Mouse (Mus musculus) thymus, adult 18-20 months (tissue): ENCODE measurements around the gene Itgal.
"Not testable (repeated sequence)": the region's sequence is repeated elsewhere in the genome, so short reads cannot be mapped to it uniquely, and the experiment has no call there.

Experiments used
- DNase-seq, 2 experiments: peaks; one replicate each; pipeline ENCODE4 v3.0.0; 2022; ENCODE audit warnings: mixed read lengths in 2 of 2

The Itgal gene

GRCm38 (mm10) chr7:127280092-127280491, 16.0 kb upstream of the Itgal start:
- DNase-seq, result peak in 1 of 2 experiments; percentile 55

DNA sequence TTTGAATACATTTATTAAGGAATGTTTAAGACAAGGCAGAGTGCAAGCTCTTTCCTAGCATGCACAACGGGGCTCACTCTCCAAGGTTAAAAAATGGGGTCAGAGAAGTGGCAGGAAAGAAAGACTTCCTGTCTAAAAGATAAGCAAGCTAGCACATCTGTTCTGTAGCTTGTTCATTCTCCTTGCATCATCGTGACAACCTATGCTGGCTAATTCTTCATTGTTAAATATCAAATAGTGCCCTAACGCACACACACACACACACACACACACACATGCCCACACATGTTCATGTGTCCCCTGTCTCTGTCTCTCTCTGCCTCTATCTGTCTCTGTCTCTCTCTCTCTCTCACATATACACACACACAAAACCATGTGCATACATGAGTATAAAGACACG, 14.9 kb upstream of the Itgal start:
- no peak for DNase-seq

DNA sequence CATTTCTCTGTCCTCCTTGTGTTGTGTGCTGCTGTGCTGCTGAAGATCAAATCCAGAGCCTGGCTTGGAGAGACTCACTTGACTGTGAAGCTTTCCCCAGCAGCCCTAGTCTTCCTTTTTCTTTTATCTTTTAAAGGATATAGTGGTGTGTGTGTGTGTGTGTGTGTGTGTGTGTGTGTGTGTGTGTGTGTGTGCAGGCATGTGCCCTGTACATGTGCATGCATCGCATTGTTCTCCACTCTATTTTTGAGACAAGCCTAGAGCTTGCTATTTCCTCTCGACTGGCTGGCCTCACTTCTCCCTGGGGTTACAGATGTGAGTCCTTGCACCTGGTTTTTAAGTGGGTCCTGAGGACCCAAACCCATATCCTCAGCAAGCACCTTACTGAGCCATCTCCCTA, 13.9 kb upstream of the Itgal start:
- DNase-seq, result peak in 1 of 2 experiments; percentile 50

DNA sequence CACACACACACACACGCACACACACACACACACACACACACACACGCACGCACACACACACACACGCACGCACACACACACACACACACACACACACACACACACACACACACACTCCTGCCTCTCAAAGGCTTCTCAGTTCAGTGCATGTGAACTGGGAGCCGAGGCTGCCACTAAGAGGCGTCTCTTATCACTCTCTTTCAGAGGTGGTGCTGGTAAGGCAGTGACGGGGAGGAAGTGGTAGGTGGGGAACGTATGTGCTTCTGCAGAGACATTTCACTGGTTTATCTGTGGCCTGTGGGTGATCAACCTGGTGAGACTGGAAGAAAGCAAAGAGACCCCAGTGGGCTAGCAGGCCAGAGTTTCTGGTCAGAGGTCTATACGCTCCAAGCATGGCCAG, 10.9 kb upstream of the Itgal start:
- DNase-seq, result peak in 1 of 2 experiments; percentile 72

DNA sequence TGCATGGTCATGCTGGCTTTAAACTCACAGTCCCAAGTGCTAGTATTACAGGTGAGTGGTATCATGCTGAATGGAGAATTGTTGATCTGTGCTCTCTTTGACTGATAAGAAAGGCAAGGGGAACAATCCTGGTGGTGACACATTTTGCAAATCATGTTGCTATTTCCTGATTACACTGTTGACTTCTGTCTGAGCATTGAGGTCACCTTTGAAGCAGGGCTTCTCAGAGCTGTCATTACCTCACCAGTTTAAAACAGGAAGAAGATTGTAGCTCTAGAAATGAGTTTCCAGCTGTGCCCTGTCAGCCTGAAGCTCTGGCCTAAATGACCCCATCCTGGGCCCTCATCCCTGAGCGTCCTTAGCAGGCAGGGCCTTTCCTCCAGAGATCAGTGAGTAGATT, 8.1 kb upstream of the Itgal start:
- peak in 1 of 2 experiments; percentile 39 for DNase-seq

DNA sequence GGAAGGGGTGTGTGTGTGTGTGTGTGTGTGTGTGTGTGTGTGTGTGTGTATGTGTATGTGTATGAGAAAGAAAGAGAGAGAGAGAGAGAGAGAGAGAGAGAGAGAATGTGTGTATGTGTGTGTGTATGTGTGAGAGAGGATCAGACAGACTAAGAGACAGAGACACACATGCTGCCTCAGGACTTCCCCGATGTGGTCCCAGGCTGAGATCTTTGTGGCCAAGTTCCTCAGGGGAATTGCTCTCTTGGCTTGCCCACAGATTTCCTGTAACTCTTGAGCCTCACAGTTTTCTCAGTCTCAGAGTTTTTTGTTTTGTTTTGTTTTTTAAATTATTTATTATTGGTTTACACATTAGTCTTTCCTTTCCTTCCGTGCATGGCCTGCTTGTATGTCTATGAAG, 6.8 kb upstream of the Itgal start:
- no peak for DNase-seq

- no peak for DNase-seq
Observed at GRCm38 (mm10) chr7:127290142-127290541, 5.9 kb upstream of the Itgal start.

DNA sequence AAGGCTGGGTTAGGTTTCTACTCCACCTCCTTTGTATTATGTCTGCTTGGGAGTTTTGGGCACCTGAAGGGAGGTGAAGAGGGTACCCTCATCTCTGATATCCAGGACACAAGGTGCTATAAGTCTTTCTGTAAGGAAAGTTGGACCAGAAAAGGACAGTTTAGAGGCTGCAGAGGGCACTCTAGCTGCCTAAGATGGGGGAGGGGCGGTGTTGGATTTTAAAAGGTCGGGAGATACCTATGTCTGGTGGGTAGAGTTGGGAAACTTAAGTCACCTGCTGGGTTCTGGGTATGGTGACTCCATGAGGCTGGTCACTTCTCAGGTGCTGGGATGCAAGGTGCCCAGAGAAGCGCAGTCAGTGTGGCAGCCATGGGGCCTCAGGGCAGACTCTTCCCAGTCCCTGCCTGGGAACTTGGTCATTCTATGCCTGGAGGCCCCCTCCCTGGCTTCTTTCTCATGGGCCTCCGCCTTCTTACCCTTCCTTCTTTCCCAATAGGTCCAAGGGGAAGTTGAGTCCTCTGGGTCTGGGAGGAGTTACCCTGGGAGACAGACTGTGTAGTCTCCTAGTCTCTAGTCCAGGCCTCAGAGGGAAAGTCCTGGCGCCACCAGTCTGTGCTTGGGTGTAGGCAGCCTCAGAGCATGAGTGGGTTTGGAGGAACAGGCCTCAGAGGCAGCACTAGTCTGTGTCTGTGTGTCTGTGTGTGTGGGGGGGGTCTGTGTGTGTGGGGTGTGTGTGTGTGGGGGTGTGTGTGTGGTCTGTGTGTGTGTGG, 911 bp downstream of the Itgal start:
- DNase-seq, result peak in 1 of 2 experiments; percentile 42

- DNase-seq, result no peak
Observed at GRCm38 (mm10) chr7:127297586-127298193, 1.6 kb downstream of the Itgal start.

- DNase-seq, result no peak
Observed at GRCm38 (mm10) chr7:127308431-127308830, 12.4 kb downstream of the Itgal start.

DNA sequence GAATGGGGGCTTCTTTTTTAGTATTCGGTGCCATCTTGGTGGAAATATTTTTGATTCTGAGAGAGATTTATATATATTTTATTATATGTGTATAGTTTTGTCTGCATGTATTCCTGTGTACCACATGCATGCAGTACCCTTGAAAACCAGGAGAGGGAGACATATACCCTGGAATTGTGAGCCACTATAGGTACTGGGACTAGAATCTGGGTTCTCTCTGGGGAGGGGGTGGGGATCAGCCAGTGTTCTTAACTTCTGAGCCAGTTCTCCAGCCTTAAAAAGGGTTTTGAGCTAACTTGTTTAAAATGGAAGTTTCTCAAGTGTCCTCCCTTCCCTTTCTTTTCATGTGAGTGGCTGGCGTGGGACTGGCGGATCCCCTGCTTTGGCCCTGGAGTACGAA, 12.8 kb downstream of the Itgal start:
- DNase-seq, result no peak

- DNase-seq, result no peak
Observed at GRCm38 (mm10) chr7:127309951-127310350, 13.9 kb downstream of the Itgal start.

GRCm38 (mm10) chr7:127313912-127314311, 17.9 kb downstream of the Itgal start:
- no peak for DNase-seq

DNA sequence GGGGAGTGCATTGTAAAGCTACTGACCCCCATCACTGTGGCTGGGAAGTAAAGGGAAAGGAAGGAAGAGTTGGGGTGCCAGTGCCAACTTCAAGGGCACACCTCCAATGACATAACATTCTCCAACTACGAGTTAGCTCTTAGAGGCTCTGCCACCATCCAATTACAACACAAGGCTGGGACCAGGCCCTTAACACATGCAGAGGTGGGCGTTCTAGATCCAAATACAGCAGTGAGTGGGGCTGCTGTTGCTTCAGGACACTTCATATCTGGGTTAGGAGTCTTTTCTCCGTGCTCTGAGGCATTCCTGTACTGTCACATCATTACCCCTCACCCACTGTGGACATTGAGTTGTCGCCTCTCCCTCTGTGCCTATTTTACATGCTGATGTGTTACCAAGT, 25.0 kb downstream of the Itgal start:
- no peak for DNase-seq

DNA sequence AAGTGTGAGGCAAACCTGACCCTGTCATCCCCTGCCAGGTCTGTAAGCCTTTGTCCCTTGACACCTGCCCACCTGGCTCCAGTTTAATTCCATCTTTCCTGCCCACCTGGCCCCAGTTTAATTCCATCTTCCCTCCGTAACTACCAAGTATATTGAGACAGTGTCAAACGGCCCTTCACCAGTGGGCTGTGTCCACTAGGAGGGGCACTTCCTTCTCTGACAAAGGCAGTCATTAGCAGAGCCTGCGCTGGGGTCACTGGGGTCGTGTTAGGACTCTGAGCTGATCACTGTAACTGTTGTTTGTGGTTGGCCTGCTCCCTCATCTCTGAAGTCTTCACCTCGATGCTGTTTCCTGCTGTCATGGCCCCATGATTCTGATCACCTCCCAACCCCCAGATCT, 26.0 kb downstream of the Itgal start:
- DNase-seq, result no peak

DNA sequence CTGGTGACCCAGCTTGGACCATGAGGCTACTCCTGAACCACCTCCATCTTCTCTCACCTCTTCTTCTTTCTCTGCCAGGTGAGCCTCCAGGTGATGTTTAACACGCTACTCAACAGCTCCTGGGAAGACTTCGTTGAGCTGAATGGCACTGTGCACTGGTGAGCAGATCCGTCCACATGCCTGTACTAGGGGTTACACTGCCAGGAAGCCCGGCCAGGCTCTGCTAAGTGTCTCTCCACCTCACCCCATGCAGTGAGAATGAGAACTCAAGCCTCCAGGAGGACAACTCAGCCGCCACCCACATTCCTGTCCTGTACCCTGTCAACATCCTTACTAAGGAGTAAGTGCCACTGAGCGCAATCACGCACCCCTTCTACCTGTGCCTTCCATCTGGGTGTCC, 28.9 kb downstream of the Itgal start:
- DNase-seq, result no peak

GRCm38 (mm10) chr7:127325550-127325949, 29.5 kb downstream of the Itgal start:
- no peak for DNase-seq

- no peak for DNase-seq
Observed at GRCm38 (mm10) chr7:127326685-127327084, 30.6 kb downstream of the Itgal start.

- DNase-seq, result no peak
Observed at GRCm38 (mm10) chr7:127333240-127333639, 37.2 kb downstream of the Itgal start.

GRCm38 (mm10) chr7:127335604-127336003, 39.5 kb downstream of the Itgal start:
- no peak for DNase-seq

DNA sequence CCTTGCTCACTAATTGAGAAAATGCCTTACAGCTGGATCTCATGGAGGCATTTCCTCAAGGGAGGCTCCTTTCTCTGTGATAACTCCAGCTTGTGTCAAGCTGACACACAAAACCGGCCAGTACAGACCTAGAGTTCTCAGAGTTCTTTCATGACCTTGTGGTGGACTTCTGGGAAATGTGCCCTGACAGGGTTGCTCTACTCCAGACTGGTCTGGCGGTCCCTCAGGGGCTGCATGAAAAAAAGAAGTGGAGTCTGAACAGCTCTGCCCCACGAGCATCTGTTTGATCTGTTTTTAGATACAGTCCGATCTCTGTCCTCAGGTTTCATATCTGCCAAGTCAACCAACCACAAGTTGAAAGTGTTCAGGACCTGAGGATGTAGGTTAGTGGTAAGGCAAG, 41.6 kb downstream of the Itgal start:
- no peak for DNase-seq

DNA sequence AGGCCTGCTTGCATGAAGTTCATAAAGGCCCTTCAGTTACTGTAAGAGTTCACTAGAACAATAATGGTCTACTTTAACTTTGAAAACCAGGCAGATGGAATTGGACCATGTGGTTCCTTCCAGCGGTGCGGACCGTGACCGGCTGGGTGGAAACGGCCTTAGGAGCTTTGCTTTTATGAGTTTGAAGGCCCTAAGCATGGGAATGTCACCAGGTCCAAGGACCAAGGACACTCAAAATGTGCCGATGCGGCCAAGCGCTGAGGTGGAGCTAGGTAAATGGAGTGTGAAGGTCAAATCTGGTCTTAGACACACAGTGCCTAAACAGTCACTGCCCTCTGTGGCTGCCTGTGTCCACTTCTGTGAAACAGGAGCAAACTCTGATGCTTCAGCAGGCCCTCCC, 45.3 kb downstream of the Itgal start:
- no peak for DNase-seq

GRCm38 (mm10) chr7:127341861-127342260, 45.8 kb downstream of the Itgal start:
- not testable (repeated sequence) for DNase-seq

DNA sequence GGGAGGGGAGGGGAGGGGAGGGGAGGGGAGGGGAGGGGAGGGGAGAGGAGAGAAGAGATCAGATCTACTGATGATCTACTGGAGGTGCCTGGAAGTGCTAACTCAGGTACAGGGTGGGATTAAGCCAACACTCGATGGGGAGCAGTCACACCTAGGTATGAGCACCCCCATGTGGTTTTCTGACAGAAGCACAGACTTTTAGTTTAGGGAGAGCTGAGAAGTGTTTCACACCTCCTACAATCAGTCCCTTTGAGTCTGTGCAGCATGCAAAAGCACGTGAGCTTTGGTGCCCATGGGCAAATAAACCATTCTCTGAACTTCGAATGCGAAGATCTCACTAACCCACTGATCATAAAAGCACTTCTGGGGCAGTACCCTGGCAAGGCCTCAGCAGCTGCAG, 46.3 kb downstream of the Itgal start:
- no peak for DNase-seq

- no peak for DNase-seq
Observed at GRCm38 (mm10) chr7:127342888-127343287, 46.8 kb downstream of the Itgal start.
